In genomic region chr11:75347596-75347995, GRCm38 (mm10) we compare ENCODE assay signal across 8 mouse cellular contexts. TPM values are rescaled to one million over a fixed set of nuclear protein-coding genes. Genes with fewer than 3 reads are reported as not detected.
A peak's percentile ranks its signal among the peaks of the same experiment; 100 is the strongest.
DNase-seq lines count a peak whose midpoint lies in the region; ATAC-seq and TF ChIP-seq lines count a peak whose summit lies in the region.

No protein-coding gene starts in this region.

- TF ChIP-seq CTCF in lung, postnatal 0 days (IDR thresholded peaks at IDR 0.05): no peak
- no peak for TF ChIP-seq CTCF in olfactory bulb, adult 2 months (IDR thresholded peaks at IDR 0.05; ENCODE audit: insufficient read depth, low read depth, low read length)

- no peaks in the 10 kb centered on the region for H3K36me3 ChIP-seq in lung, postnatal 0 days (ENCODE audit: insufficient read depth, low read length)
- H3K36me3 ChIP-seq in forebrain, embryonic 10.5 days (replicated peaks): peaks cover 29% of the 10 kb centered on the region
- peaks cover 2% of the 10 kb centered on the region; the same call in 1 of the 2 replicates for H3K36me3 ChIP-seq in limb, embryonic 11.5 days (ENCODE audit: control insufficient read depth, insufficient read depth, low read length)

- WGBS in lung, postnatal 0 days: under 1% methylated on average over 10 of the region's 10 CpGs
- WGBS in forebrain, embryonic 10.5 days: 4% methylated on average over 10 of the region's 10 CpGs
- 2% methylated on average over 10 of the region's 10 CpGs for WGBS in limb, embryonic 11.5 days
- under 1% methylated on average over 10 of the region's 10 CpGs for WGBS in olfactory bulb, adult 2 months

- H3K4me3 ChIP-seq in lung, postnatal 0 days (ENCODE audit: low read depth, low read length): peak overlapping the region; percentile 84
- H3K4me3 ChIP-seq in forebrain, embryonic 10.5 days: peak overlapping the region; percentile 82
- peak overlapping the region; percentile 87 for H3K4me3 ChIP-seq in limb, embryonic 11.5 days (ENCODE audit: low read depth, low read length)
- H3K4me3 ChIP-seq in olfactory bulb, adult 2 months (ENCODE audit: insufficient read depth, low read depth, low read length): peak overlapping the region; percentile 71

- DNase-seq in lung, postnatal 0 days (ENCODE audit: low spot score): no peak
- no peak for DNase-seq in lung, postnatal 25 days (ENCODE audit: low spot score)
- no peak for DNase-seq in forebrain, embryonic 10.5 days (ENCODE audit: extremely low spot score, low spot score)
- no peak for DNase-seq in limb, embryonic 11.5 days (ENCODE audit: low spot score)
- no peak for DNase-seq in urinary bladder, postnatal 36 days (ENCODE audit: low spot score in 2 of 2)
- no peak for DNase-seq in yolk sac, embryonic 10.5 days (ENCODE audit: low spot score)
- DNase-seq in cerebellum, adult 18-20 months: no peak

- ATAC-seq in lung, postnatal 0 days: no peak
- no peak for ATAC-seq in limb, embryonic 11.5 days (ENCODE audit: insufficient number of reproducible peaks, low FRiP score, low TSS enrichment, low read depth)

- H3K4me1 ChIP-seq in lung, postnatal 0 days (ENCODE audit: insufficient read depth, low read depth, low read length): peaks cover 4% of the 10 kb centered on the region; the same call in 1 of the 2 replicates
- H3K4me1 ChIP-seq in forebrain, embryonic 10.5 days: peaks cover 42% of the 10 kb centered on the region
- H3K4me1 ChIP-seq in limb, embryonic 11.5 days (ENCODE audit: control insufficient read depth, insufficient read depth, low read length): 0 out of 2 replicates have a peak, but pooled peaks cover 2% of the 10 kb centered on the region
- H3K4me1 ChIP-seq in olfactory bulb, adult 2 months (ENCODE audit: control insufficient read depth, insufficient read depth, low read length): peaks cover 5% of the 10 kb centered on the region

- no peaks in the 10 kb centered on the region for H3K27me3 ChIP-seq in lung, postnatal 0 days (replicated peaks; ENCODE audit: insufficient read depth, low read length)
- no peaks in the 10 kb centered on the region for H3K27me3 ChIP-seq in forebrain, embryonic 10.5 days (ENCODE audit: poor library complexity, severe bottlenecking)
- no peaks in the 10 kb centered on the region for H3K27me3 ChIP-seq in limb, embryonic 11.5 days (ENCODE audit: control insufficient read depth, insufficient read depth, low read length)

- H3K9me3 ChIP-seq in lung, postnatal 0 days (ENCODE audit: low read length): no peaks in the 10 kb centered on the region
- no peaks in the 10 kb centered on the region for H3K9me3 ChIP-seq in forebrain, embryonic 10.5 days
- H3K9me3 ChIP-seq in limb, embryonic 11.5 days (ENCODE audit: control insufficient read depth, low read length): no peaks in the 10 kb centered on the region

- no peak for TF ChIP-seq EP300 in lung, postnatal 0 days (IDR thresholded peaks at IDR 0.05)

- peak overlapping the region; percentile 80 for H3K27ac ChIP-seq in lung, postnatal 0 days (ENCODE audit: low read length)
- peak overlapping the region; percentile 91 for H3K27ac ChIP-seq in forebrain, embryonic 10.5 days
- no peak overlapping the region for H3K27ac ChIP-seq in limb, embryonic 11.5 days (replicated peaks; ENCODE audit: low read depth, low read length)
- H3K27ac ChIP-seq in olfactory bulb, adult 2 months (ENCODE audit: insufficient read depth, low read depth, low read length): no peak overlapping the region

- H3K9ac ChIP-seq in lung, postnatal 0 days (replicated peaks; ENCODE audit: low read depth): peak overlapping the region; percentile 83
- peak overlapping the region; percentile 83 for H3K9ac ChIP-seq in limb, embryonic 11.5 days (ENCODE audit: low read length)

- H3K4me2 ChIP-seq in lung, postnatal 0 days (replicated peaks; ENCODE audit: low read depth, low read length): peak overlapping the region; percentile 82
- H3K4me2 ChIP-seq in limb, embryonic 11.5 days (ENCODE audit: low read depth, severe bottlenecking): peak overlapping the region; percentile 79

- no peak for TF ChIP-seq POLR2A in olfactory bulb, adult 2 months (IDR thresholded peaks at IDR 0.05; ENCODE audit: insufficient read depth, low read depth, low read length)

RNA-seq across cellular contexts. Expression of gene Rpa1, which starts 0.5 kb away (rescaled TPM):
- polyA plus RNA-seq in lung, postnatal 0 days (2015; fragmentation: Nextera tagmentation; extraction: Ambion mirVana): 44.7 and 52.3 TPM in 2 replicates
- 194 and 213 TPM in 2 replicates for polyA plus RNA-seq in forebrain, embryonic 10.5 days (2016; fragmentation: Nextera tagmentation; extraction: Ambion mirVana)
- 151 and 154 TPM in 2 replicates for polyA plus RNA-seq in limb, embryonic 11.5 days (2014; fragmentation: Nextera tagmentation; extraction: Ambion mirVana)
- not detected in 2 replicates for polyA plus RNA-seq in olfactory bulb, adult 2 months (2012; ENCODE audit: insufficient read depth, insufficient read length, low replicate concordance, missing spikeins)

RNA-seq across cellular contexts. Expression of gene Smyd4, which starts 0.6 kb away (rescaled TPM):
- polyA plus RNA-seq in lung, postnatal 0 days (2015; fragmentation: Nextera tagmentation; extraction: Ambion mirVana): 6.4 and 6.6 TPM in 2 replicates
- polyA plus RNA-seq in forebrain, embryonic 10.5 days (2016; fragmentation: Nextera tagmentation; extraction: Ambion mirVana): 18.5 and 20.4 TPM in 2 replicates
- 14.3 and 15.2 TPM in 2 replicates for polyA plus RNA-seq in limb, embryonic 11.5 days (2014; fragmentation: Nextera tagmentation; extraction: Ambion mirVana)
- not detected in 2 replicates for polyA plus RNA-seq in olfactory bulb, adult 2 months (2012; ENCODE audit: insufficient read depth, insufficient read length, low replicate concordance, missing spikeins)

Comparison
In these comparisons a context has a peak if more than half of its experiments do, and no peak if none do; other contexts are left out.
1. H3K27ac ChIP-seq: peak in lung, postnatal 0 days (single experiment) and forebrain, embryonic 10.5 days (single experiment); none in limb, embryonic 11.5 days (single experiment) and olfactory bulb, adult 2 months (single experiment).
2. Peak in every context shown above with its lines, with median percentiles within 50 percentile points of each other: H3K4me3 ChIP-seq.